Mouse (Mus musculus) telencephalon, adult 2 months (tissue): ENCODE results near the gene Smyd3.

Experiments
- DNase-seq: peaks from one replicate; pipeline ENCODE4 v3.0.0-alpha.2; 2011; ENCODE audit warnings: low read depth, low spot score

Gene Smyd3

GRCm38 (mm10) chr1:179519901-179520300 lies 2.1 kb upstream of the Smyd3 start:
- DNase-seq = no peak

- no peak for DNase-seq
Observed at GRCm38 (mm10) chr1:179516941-179517712, 714 bp downstream of the Smyd3 start.

GRCm38 (mm10) chr1:179511895-179512294 lies 5.9 kb downstream of the Smyd3 start:
- DNase-seq = peak; percentile 77

- no peak for DNase-seq
Observed at GRCm38 (mm10) chr1:179510546-179511340, 7.1 kb downstream of the Smyd3 start.

- no peak for DNase-seq
Observed at GRCm38 (mm10) chr1:179506530-179507315, 11.1 kb downstream of the Smyd3 start.

- no peak for DNase-seq
Observed at GRCm38 (mm10) chr1:179502565-179502964, 15.3 kb downstream of the Smyd3 start.

GRCm38 (mm10) chr1:179499257-179499656 lies 18.6 kb downstream of the Smyd3 start:
- no peak for DNase-seq

- DNase-seq = no peak
Observed at GRCm38 (mm10) chr1:179492908-179493307, 24.9 kb downstream of the Smyd3 start.

GRCm38 (mm10) chr1:179488520-179488919 lies 29.3 kb downstream of the Smyd3 start:
- DNase-seq = no peak

GRCm38 (mm10) chr1:179487990-179488389 lies 29.9 kb downstream of the Smyd3 start:
- no peak for DNase-seq

GRCm38 (mm10) chr1:179487238-179487637 lies 30.6 kb downstream of the Smyd3 start:
- DNase-seq = no peak

- no peak for DNase-seq
Observed at GRCm38 (mm10) chr1:179485784-179486540, 31.9 kb downstream of the Smyd3 start.

GRCm38 (mm10) chr1:179480862-179481261 lies 37.0 kb downstream of the Smyd3 start:
- DNase-seq = no peak

- DNase-seq = no peak
Observed at GRCm38 (mm10) chr1:179477157-179477902, 40.5 kb downstream of the Smyd3 start.

GRCm38 (mm10) chr1:179476461-179477156 lies 41.2 kb downstream of the Smyd3 start:
- DNase-seq = no peak

GRCm38 (mm10) chr1:179474776-179475175 lies 43.1 kb downstream of the Smyd3 start:
- no peak for DNase-seq

GRCm38 (mm10) chr1:179473920-179474643 lies 43.8 kb downstream of the Smyd3 start:
- DNase-seq = no peak

GRCm38 (mm10) chr1:179467970-179468369 lies 49.9 kb downstream of the Smyd3 start:
- DNase-seq = no peak

GRCm38 (mm10) chr1:179462376-179462775 lies 55.5 kb downstream of the Smyd3 start:
- DNase-seq = no peak
